Mouse (Mus musculus) cerebellum, adult 2 months (tissue): ENCODE measurements at regions not wholly inside any gene's neighbourhood (a gene's known extent, or its start where the extent isn't known, plus 50 kb on each side); places are given as distances from the start of the nearest gene placed in this dataset.

ENCODE experiments used
- CTCF ChIP-seq: fragments of 200-500 bp; IDR thresholded peaks from 2 replicates; pipeline ENCODE4 v1.5.1; 2011; ENCODE audit warnings: low read depth, mild to moderate bottlenecking, control low read depth, low read length, moderate library complexity, borderline replicate concordance; ENCODE audit not compliant: insufficient read depth
- POLR2A ChIP-seq: fragments of 200-500 bp; IDR thresholded peaks from 2 replicates; pipeline ENCODE4 v1.6.1; 2011; ENCODE audit warnings: low read length, control low read depth, borderline replicate concordance; ENCODE audit not compliant: insufficient read depth

DNA sequence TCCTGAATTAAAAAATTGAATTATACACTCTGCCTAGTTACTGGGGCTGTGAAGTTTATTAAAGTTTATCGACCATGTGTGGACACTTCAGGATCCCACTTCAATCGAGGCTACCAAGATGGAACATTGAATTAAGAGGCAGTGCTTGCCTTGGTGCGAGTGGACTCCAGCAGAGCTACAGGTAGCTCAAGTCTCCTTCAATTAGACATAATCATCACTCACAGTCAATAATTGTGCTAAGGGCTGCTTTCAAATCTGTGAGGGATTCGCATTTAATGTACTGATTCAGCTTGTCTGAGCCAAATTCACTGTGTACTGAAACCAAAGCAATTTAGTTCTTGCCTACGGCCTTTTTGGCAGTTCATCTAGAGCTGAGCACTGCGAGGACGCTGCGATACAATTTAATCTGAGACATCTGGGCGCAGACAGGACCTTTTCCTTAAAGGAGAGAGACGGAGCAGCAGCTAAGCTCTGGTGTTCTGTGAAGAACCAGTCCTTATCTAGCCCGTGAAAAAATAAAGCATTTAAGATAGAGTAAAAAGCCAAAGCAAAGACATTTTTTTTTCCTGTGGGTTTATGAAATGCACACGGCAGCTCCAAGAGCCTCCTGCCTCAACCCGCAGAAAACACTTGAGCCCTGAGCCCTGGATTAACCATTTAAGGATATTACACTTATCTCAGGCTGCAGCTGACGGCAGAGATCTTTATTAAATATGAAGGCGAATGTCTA lies 220.8 kb upstream of the Irx1 start:
- TF ChIP-seq CTCF (no peak), POLR2A (no peak)
